Mouse (Mus musculus): ENCODE data around the gene Glis2.

Glis2 gene

GRCm38 (mm10) chr16:4605514-4606131 is 11.1 kb downstream of the Glis2 start:
- DNase-seq, result no peak

GRCm38 (mm10) chr16:4606431-4607084 is 12.0 kb downstream of the Glis2 start:
- no peak for DNase-seq

- DNase-seq, result peak; percentile 90 to 91
Observed at GRCm38 (mm10) chr16:4607818-4608531, 13.5 kb downstream of the Glis2 start.

- no peak for DNase-seq
Observed at GRCm38 (mm10) chr16:4608532-4609059, 14.1 kb downstream of the Glis2 start.

- no peak for DNase-seq
Observed at GRCm38 (mm10) chr16:4611193-4611592, 16.7 kb downstream of the Glis2 start.

GRCm38 (mm10) chr16:4611676-4612075 is 17.2 kb downstream of the Glis2 start:
- DNase-seq, result no peak

- DNase-seq, result no peak
Observed at GRCm38 (mm10) chr16:4613736-4614135, 19.2 kb downstream of the Glis2 start.

GRCm38 (mm10) chr16:4614639-4615038 is 20.1 kb downstream of the Glis2 start:
- DNase-seq, result no peak

GRCm38 (mm10) chr16:4615297-4615696 is 20.8 kb downstream of the Glis2 start:
- no peak for DNase-seq

GRCm38 (mm10) chr16:4616829-4617228 is 22.3 kb downstream of the Glis2 start:
- no peak for DNase-seq

GRCm38 (mm10) chr16:4624074-4624473 is 29.6 kb downstream of the Glis2 start:
- DNase-seq, result no peak

- DNase-seq, result peak; percentile 87 to 89
Observed at GRCm38 (mm10) chr16:4624481-4625110, 30.1 kb downstream of the Glis2 start, which contains the start of gene Pam16. Pam16 (minus strand) TSS chr16:4624988.

GRCm38 (mm10) chr16:4627105-4627504 is 32.6 kb downstream of the Glis2 start:
- no peak for DNase-seq

- DNase-seq, result no peak
Observed at GRCm38 (mm10) chr16:4628898-4629419, 34.4 kb downstream of the Glis2 start.

- DNase-seq, result peak; percentile 91
Observed at GRCm38 (mm10) chr16:4629950-4630349, 35.4 kb downstream of the Glis2 start.

GRCm38 (mm10) chr16:4632050-4632449 is 37.5 kb downstream of the Glis2 start:
- DNase-seq, result peak; percentile 21 to 29

- DNase-seq, result no peak
Observed at GRCm38 (mm10) chr16:4633661-4634060, 39.1 kb downstream of the Glis2 start.

- no peak for DNase-seq
Observed at GRCm38 (mm10) chr16:4634681-4635080, 40.2 kb downstream of the Glis2 start.

- no peak for DNase-seq
Observed at GRCm38 (mm10) chr16:4635760-4636159, 41.2 kb downstream of the Glis2 start.

GRCm38 (mm10) chr16:4638891-4639390 is 44.4 kb downstream of the Glis2 start:
- no peak for DNase-seq

GRCm38 (mm10) chr16:4639831-4640237 is 45.3 kb downstream of the Glis2 start, which contains the start of the genes Vasn and Dnaja3:
Vasn (plus strand) TSS chr16:4639941.
Dnaja3 (plus strand) TSS chr16:4639989.
- peak; percentile 47 to 49 for DNase-seq

GRCm38 (mm10) chr16:4640267-4641005 is 45.9 kb downstream of the Glis2 start:
- peak; percentile 38 to 42 for DNase-seq
